Mouse (Mus musculus) thymus, postnatal 25 days (tissue): ENCODE data around the gene Izumo4.

Source experiments
- DNase-seq: peaks from one replicate; pipeline ENCODE4 v3.0.0; 2022

The Izumo4 gene

DNA sequence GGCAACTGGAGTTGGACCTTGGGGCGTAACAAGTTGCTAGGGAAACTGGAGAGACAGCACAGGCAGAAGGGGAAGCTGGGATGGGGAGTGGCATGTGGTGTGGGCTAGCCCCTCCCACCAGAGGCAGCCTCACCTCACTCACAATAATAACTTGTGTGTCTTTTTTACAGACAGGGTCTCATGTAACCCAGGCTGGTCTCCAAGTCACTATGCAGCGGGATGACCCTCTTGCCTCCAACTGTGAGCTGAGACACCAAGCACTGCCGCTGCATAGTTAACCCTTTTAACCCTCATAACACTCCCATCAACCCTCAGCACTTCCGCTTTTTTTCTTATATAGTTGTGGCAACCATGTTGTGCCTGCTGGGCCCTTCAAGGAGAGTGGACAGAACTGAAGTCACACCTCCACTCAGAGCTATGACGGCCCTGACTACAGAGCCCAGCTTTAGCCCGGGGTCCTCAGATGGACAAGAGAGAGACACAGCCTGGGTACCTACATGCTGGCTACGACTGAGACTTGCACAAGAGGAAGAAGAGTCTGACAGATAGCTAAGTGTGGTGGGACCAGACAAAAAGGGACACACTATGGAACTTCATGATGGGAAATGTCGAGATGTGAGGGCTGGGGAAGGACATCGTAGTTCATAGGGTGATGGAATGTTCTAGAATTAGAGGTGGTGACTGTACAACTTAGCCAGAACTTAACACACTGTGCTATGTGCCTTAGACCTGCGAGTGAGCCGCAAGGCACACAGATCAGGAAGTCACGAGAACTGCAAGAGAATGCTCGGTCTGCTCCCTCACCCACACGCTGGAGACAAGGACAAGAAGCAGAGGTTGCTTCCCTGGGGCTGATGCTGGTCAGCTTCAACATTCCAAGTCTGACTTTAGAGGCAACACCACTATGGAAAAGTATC lies 9.5 kb upstream of the Izumo4 start:
- peak; percentile 63 for DNase-seq

DNA sequence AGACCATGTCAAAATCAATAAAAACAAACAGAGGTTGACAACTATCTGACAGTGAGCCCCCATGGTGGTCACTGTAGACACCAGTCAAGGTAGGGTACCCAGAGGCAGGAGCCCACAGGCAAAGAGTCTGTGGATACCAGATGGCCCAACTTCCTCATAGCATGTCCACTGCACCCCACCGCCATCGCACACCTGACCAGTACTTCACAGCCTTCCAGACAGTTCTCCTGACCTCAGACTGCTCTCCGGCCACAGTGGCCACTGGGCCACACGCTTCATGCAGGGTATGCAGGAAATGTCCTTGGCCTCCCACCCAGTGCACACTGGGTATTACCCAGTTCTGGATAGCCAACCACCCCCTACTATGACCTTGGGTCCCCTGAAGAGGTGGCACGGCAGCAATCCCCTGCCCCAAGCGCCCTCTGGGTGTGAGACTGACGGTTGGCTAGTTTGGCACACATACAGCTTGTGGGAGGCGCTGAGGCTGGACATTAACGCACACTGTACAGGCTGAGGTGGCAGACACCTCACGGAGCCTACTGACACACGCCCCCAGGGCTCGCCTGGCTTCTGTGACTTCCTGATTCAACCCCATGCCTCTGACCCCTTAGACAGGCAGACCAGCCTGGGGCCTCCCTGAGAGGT lies 8.5 kb upstream of the Izumo4 start:
- no peak for DNase-seq

DNA sequence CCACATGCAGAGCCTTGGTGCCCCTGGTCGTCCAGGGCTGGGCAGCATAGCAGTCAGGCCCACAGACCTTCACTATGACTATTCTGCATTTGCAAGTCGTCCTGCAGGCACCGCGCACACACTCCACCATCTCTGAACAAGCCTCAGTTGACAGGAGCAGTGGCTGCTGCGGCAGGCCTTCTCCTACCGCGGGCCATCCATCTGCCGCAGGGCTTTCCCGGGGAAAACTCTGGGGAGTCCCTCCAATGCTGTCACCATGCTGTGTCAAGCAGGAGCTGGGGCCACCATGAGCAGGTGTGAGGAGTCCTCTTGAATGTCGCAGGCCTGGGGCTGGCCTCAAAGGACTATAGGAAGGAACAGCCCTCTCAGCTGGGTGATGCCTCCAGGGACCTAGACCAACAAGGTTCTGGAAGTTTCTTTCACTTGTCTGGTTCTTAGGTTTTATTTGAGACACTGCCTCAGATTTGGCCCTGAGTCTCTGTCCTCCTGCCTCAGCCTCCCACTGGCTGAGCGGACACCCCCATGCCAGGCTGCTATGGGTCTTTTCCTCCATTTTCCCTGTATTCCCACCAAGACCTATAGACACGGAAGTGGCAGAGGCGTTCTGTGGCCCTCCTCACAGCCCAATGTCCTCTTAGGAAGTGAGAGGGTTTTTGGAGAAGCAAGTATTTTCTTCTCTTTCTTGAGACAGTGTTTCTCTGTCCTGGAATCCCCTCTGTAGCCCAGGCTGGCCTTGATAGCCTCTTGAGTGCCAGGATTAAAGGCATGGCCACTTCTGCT lies 7.6 kb upstream of the Izumo4 start:
- no peak for DNase-seq

DNA sequence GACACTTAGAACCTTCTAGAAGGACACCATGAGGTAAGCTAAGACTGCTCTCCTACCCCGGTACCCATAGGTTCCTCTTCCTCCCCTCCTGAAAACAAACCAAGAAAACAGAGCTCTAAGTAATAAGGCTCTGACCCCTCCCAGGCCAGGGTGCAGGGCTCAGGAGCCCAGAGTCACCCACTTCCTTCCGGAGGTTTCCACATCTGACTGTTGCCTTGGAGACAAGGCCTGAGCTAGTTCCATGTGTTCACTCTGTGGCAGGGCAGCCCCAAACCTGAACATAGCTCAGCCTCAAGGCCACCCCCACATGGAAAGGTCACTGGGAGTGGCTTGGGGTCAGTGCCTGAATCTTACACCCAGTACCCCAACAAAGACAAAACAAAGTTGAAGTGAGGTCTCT lies 6.8 kb upstream of the Izumo4 start:
- DNase-seq: peak; percentile 86

GRCm38 (mm10) chr10:80695801-80696501 lies 6.0 kb upstream of the Izumo4 start:
- peak; percentile 63 for DNase-seq

DNA sequence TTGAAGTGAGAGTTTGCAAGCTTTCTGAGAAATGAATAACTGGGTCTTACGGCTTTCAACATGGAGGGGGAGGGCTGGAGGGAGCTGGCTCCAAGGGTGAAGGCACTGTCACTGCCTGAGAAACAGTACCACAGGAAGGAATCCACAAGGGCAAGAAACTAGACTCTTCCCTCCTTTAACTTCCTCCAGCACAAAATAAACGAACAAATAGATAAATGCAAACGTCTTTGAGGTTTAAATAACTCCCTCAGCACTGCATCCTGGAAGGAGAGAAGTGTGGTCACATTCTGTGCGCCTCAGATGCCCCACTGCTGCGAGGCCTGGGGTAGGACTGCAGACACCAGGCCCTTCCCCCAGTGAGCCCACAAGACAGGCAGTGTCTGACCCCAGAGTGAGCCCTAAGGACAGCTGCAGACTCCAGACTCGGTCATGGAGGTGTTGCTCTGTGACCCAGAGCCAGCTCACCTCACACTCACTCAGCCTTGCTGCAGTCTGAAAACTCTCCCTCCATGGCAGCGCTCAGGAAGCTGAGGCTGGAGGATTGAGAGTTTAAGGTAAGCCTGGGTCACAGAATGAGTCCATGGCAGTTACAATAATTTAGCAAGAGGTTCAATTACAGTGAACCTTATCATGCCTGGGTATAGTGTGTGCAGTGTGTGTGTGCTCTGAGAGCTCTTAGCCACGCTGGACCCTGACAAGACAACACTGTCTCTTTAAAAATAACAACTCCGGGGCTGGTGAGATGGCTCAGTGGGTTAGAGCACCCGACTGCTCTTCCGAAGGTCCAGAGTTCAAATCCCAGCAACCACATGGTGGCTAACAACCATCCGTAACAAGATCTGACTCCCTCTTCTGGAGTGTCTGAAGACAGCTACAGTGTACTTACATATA lies 5.2 kb upstream of the Izumo4 start:
- DNase-seq: peak; percentile 51

DNA sequence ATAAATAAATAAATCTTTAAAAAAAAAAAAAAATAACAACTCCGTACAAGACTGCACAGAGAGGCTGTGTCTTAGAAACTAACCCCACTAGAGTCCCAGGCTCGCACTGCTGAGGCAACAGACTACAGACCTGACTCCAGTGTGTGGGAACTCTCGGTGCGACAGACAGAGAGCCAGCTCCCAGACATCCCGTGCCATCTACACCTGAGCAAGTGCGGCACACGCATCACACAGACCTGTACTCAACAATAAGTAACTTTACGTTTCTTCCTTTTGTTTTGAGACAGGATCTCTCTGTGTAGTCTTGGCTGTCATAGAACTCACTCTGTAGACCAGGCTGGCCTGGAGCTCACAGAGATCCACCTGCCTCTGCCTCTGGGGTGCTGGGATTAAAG lies 4.6 kb upstream of the Izumo4 start:
- no peak for DNase-seq

DNA sequence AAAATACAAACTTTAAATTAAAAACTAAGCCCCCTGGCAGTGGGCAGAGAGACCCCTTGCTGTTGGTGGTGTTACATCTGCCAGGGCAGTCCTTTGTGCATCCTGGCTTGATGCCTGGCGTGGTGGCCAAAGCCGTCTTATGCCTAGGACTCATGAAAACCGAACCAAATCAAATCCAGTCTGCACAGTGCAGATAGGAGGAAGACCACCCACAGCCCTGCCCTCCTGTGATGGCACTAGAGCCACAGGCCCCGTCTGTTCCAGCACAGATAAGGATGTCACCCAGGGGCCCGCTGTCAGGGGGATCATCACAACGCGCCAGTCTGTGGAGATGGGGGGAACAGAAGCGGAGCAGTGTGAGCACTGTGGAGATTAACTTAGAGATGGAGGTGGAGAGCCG lies 4.2 kb upstream of the Izumo4 start:
- no peak for DNase-seq

DNA sequence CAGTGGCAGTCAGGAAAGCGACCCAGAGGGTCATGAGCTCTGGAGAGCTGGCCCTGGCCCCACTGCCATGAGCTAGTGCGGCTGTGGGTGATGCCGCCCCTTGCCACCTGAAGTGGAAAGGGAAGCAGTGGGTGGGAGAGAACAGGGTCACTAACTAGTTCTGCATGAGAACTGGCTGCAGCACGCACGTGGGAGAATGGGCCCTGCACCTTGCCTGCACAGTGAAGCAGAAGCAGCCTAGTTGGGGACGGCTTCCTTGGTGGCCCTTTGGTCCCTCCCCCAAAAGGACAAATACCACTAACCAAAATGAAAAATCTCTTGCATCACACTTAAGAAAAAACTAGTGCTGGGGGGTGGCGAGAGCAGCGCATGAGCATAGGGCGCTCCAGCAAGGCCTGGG lies 3.4 kb upstream of the Izumo4 start:
- DNase-seq: no peak

- peak; percentile 33 for DNase-seq
These were observed 1.9 kb upstream of the Izumo4 start for GRCm38 (mm10) chr10:80700038-80700504.

GRCm38 (mm10) chr10:80700732-80701131 lies 1.3 kb upstream of the Izumo4 start:
- DNase-seq: peak; percentile 70

DNA sequence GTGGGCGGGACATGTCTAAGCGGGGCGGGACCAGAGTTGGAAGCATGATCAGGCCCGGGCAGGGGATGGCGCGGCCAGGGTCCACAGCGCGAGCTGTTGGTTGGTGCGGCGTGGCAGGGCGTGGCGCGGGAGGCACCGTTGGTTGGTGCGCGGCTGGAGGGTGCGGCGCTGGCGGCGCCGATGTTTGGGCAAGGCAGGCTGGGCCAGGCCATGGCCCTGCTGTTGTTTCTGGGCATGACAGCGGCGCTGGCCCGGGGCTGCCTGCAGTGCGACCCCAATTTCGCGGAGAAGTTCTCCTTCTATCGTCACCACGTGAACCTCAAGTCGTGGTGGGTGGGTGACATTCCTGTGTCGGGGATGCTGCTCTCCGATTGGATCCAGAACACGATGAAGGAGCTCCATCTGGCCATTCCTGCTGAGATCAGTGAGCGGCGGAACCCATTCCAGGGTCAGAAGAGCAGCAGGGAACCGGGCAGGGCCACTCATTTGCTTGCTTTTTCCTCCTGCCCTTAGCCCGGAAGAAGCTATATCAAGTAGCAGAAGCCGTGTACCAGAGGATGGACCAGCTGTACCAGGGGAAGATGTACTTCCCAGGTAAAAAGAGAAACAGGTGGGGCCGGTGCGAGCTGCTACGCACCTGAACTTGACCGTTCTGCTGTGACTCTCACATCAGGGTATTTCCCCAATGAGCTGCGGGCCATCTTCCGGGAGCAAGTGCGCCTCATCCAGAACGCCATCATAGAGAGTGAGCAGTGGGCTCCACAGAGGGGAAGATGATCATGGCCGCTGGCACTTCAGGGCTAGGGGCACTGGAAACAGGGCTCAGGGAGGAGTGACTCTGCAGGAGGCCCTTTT lies 779 bp downstream of the Izumo4 start:
- peak; percentile 90 for DNase-seq

GRCm38 (mm10) chr10:80703643-80704042 lies 1.7 kb downstream of the Izumo4 start:
- no peak for DNase-seq

- DNase-seq: no peak
These were observed 2.4 kb downstream of the Izumo4 start for GRCm38 (mm10) chr10:80704418-80704817.

- no peak for DNase-seq
These were observed 3.0 kb downstream of the Izumo4 start for GRCm38 (mm10) chr10:80705033-80705432.

- no peak for DNase-seq
These were observed 3.5 kb downstream of the Izumo4 start for GRCm38 (mm10) chr10:80705479-80705878.

- DNase-seq: no peak
These were observed 8.8 kb downstream of the Izumo4 start for GRCm38 (mm10) chr10:80710834-80711233.

- DNase-seq: no peak
These were observed 15.3 kb downstream of the Izumo4 start for GRCm38 (mm10) chr10:80717281-80717680.

- no peak for DNase-seq
These were observed 25.6 kb downstream of the Izumo4 start for GRCm38 (mm10) chr10:80727369-80728127.

GRCm38 (mm10) chr10:80732611-80733101 lies 30.7 kb downstream of the Izumo4 start:
- DNase-seq: no peak
